Mouse (Mus musculus) activated CD4-positive, CD25-positive, alpha-beta regulatory T cell (primary cell): ENCODE data around the gene Tarsl2. TPM values are rescaled to one million over a fixed set of nuclear protein-coding genes. Genes with fewer than 3 reads are reported as not detected.

Experiments used
- polyA plus RNA-seq, 2 experiments: library from polyadenylated mRNA; unstranded; fragments of 100-300 nt; shearing (Covaris generic); gene quantifications; one replicate each; pipeline ENCODE4 v1.2.1; 2017

Gene Tarsl2
- polyA plus RNA-seq, result 1 to 10 TPM; 6.3 to 6.9 TPM

DNA sequence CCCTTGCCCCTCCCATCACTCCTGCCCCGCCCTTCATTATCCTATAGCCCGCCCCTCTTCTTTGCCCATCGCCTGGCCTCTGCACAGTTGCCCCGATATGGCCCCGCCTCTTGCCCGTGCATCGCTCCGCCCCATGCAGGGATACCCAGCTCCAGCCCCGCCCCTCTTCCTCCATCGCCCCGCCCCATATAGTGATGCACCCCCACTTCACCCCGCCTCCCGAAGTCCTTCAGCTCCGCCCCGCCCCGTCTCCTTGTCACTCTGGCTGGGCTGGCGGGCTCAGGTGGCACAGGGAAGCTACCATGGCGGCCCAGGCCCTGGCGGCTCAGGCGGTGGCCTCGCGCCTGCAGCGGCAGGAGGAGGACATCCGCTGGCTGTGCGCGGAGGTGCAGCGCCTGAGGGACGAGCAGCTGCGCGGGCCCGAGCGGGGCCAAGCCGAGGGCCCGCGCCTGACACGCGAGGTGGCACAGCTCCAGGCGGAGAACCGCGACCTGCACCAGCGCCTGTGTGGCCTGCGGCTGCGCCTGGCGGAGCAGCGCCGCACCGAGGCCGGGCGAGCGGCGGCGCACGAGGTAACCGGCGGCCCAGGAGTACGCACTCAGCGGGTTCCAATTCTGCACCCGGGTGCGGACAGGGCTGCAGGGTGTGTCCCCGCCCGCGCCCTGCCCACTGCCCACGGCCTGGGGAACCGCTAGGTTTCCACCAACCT is at the start of gene Tarsl2:
Tarsl2 (plus strand) TSS at position 256 of the 709 bp plus-strand sequence.

GRCm38 (mm10) chr7:65690869-65691268 is 46.2 kb downstream of the Tarsl2 start, which contains the start of gene Tm2d3:
Tm2d3 (plus strand) TSS chr7:65691169.

Other genes with a start within 250 kb of the Tarsl2 start
- gene Tjp1, start 117.1 kb upstream of the Tarsl2 start, polyA plus RNA-seq, result under 1 TPM in 1 of 2 experiments, not detected in 1; 0.34 TPM
- gene Tm2d3, start 46.3 kb downstream of the Tarsl2 start, polyA plus RNA-seq, result 100 to 1,000 TPM in 1 of 2 experiments, 10 to 100 TPM in 1; 83.0 to 130 TPM
- gene Pcsk6, start 216.8 kb downstream of the Tarsl2 start, polyA plus RNA-seq, result not detected